Mouse (Mus musculus) frontal cortex, postnatal 10 days (tissue): ENCODE data around the gene Gm13271.
"Not testable (repeated sequence)": the region's sequence is repeated elsewhere in the genome, so short reads cannot be mapped to it uniquely, and the experiment has no call there.

Experiments used
- DNase-seq, 2 experiments: peaks; one replicate each; pipeline ENCODE4 v3.0.0; 2022; ENCODE audit warnings: low spot score in 2 of 2, mixed read lengths in 1 of 2

Gene Gm13271

DNA sequence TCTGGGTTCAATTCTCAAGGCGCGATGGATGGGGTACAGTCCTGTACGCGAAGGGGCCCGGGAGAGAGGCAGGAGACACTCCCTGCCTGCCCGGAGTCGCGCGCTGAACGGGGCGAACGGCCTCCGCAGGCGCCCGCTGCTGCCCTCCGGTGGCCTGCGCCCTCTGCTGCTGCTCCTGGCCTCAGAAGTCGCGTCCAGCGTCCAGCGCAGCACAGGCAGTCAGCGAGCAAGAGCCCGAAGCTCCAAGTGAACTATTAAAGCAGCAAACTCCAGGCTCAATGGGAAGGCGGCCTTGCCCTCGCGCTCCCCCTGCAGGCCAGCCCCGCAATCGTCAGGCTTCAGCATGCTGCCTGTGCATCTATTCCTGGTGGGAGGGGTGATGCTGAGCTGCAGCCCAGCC is 5.8 kb downstream of the Gm13271 start:
- peak in 1 of 2 experiments; percentile 48 for DNase-seq

DNA sequence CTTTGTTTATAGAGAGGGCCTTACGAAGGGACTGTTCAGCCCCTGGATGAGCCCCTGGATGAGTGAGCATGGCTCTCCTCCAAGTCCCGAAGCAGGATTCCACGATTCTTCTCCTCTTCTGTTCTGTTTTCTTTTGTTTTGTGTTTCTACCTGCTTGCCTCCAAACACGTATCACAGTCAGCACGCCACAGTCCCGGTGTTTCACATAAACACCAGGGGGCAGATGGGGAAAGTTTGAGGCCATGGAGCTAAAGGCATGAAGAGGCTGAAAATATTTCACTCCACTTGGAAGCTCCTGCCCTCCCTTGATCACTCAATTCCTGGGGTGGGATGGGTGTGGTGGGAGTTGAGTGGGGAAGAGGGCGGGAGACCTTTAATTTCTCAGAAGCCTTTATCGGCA is 7.1 kb downstream of the Gm13271 start:
- DNase-seq = peak; percentile 79 to 81

DNA sequence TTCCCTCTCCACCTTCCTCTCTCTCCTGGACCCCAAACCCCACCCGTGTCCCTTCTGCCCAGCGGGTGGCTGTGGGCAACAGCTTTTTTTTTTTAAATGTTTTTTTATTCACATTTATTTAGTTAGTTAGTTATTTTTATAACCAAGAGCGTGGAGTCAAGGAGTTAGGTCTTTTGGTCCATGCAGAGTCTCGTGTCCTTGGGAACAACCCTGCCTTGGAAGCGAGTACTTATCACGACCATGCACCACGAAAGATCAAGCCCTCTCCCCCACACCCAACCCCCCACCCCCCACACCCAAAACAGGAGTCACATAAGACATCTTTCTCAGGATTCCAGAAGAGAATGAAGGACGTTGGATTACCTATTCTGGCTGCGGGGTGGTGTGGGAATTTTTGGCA is 7.7 kb downstream of the Gm13271 start:
- peak in 1 of 2 experiments; percentile 26 for DNase-seq

DNA sequence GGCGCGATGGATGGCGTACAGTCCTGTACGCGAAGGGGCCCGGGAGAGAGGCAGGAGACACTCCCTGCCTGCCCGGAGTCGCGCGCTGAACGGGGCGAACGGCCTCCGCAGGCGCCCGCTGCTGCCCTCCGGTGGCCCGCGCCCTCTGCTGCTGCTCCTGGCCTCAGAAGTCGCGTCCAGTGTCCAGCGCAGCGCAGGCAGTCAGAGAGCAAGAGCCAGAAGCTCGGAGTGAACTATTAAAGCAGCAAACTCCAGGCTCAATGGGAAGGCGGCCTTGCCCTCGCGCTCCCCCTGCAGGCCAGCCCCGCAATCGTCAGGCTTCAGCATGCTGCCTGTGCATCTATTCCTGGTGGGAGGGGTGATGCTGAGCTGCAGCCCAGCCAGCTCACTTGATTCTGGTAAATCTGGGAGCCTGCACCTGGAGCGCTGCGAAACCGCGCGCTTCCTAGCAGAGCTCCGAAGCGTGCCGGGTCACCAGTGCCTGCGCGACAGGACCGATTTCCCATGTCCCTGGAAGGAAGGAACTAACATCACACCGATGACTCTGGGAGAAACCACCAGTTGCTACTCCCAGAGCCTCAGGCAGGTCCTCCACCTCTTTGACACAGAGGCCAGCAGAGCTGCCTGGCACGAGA is 8.8 kb downstream of the Gm13271 start:
- DNase-seq = peak in 1 of 2 experiments; percentile 17

DNA sequence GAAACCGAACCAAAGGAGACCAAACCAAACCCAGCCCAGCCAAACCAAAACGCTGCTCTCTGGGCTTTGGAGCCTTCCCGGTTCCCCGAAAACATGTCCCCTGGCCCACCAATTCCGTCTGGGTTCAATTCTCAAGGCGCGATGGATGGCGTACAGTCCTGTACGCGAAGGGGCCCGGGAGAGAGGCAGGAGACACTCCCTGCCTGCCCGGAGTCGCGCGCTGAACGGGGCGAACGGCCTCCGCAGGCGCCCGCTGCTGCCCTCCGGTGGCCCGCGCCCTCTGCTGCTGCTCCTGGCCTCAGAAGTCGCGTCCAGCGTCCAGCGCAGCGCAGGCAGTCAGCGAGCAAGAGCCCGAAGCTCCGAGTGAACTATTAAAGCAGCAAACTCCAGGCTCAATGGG is 18.9 kb downstream of the Gm13271 start, which contains the start of gene Gm13290:
TSS of gene Gm13290 (plus strand) at position 301 of the 400 bp plus-strand sequence.
- not testable (repeated sequence) for DNase-seq

DNA sequence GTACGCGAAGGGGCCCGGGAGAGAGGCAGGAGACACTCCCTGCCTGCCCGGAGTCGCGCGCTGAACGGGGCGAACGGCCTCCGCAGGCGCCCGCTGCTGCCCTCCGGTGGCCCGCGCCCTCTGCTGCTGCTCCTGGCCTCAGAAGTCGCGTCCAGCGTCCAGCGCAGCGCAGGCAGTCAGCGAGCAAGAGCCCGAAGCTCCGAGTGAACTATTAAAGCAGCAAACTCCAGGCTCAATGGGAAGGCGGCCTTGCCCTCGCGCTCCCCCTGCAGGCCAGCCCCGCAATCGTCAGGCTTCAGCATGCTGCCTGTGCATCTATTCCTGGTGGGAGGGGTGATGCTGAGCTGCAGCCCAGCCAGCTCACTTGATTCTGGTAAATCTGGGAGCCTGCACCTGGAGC is 22.0 kb downstream of the Gm13271 start, which contains the start of gene Gm13289:
TSS of gene Gm13289 (plus strand) at position 301 of the 400 bp plus-strand sequence.
- DNase-seq = not testable (repeated sequence)

DNA sequence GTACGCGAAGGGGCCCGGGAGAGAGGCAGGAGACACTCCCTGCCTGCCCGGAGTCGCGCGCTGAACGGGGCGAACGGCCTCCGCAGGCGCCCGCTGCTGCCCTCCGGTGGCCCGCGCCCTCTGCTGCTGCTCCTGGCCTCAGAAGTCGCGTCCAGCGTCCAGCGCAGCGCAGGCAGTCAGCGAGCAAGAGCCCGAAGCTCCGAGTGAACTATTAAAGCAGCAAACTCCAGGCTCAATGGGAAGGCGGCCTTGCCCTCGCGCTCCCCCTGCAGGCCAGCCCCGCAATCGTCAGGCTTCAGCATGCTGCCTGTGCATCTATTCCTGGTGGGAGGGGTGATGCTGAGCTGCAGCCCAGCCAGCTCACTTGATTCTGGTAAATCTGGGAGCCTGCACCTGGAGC is 24.9 kb downstream of the Gm13271 start, which contains the start of gene Gm13272:
TSS of gene Gm13272 (plus strand) at position 301 of the 400 bp plus-strand sequence.
- not testable (repeated sequence) for DNase-seq

DNA sequence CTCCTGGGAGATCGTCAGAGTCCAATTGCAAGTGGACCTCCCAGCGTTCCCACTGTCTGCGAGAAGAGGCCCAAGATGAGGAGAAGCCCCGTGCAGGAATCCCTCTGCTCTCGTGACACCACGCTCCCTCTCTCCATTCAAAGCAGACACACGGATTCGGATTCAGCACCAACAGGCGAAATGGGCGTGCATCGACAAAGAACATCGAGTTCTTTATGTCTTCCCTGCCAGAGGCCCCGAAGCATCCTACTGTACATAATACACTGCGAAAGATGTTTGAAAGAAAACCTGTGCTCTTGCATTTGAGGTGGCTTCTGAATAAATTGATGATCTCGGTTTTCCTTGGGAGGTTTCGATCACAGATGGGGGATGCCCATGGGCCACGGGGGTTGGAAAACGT is 25.7 kb downstream of the Gm13271 start:
- DNase-seq = not testable (repeated sequence)

DNA sequence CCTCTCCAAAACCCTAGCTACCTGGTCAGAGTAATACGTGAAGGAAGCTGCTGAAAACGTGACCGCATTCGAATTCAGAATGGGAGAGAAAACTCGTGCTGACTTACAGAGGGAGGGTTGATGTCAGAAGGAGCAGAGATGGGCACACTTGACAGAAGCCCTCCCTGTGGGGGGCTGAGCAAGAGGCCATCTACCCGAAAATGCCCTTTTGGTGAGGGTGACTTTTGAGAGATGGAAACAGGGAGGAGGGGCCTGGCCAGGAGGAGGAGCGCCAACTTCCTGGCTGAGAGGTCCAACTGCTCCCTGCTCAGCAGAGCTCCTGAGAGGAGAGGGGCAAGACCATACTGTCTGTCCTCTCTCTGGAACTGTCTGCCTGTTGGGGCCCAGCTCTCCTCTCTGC is 27.2 kb downstream of the Gm13271 start, which contains the start of gene Ifnz:
TSS of gene Ifnz (plus strand) at position 301 of the 400 bp plus-strand sequence.
- not testable (repeated sequence) for DNase-seq

DNA sequence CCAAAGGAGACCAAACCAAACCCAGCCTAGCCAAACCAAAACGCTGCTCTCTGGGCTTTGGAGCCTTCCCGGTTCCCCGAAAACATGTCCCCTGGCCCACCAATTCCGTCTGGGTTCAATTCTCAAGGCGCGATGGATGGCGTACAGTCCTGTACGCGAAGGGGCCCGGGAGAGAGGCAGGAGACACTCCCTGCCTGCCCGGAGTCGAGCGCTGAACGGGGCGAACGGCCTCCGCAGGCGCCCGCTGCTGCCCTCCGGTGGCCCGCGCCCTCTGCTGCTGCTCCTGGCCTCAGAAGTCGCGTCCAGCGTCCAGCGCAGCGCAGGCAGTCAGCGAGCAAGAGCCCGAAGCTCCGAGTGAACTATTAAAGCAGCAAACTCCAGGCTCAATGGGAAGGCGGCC is 27.7 kb downstream of the Gm13271 start:
- not testable (repeated sequence) for DNase-seq

DNA sequence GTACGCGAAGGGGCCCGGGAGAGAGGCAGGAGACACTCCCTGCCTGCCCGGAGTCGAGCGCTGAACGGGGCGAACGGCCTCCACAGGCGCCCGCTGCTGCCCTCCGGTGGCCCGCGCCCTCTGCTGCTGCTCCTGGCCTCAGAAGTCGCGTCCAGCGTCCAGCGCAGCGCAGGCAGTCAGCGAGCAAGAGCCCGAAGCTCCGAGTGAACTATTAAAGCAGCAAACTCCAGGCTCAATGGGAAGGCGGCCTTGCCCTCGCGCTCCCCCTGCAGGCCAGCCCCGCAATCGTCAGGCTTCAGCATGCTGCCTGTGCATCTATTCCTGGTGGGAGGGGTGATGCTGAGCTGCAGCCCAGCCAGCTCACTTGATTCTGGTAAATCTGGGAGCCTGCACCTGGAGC is 30.7 kb downstream of the Gm13271 start, which contains the start of gene Gm13276:
TSS of gene Gm13276 (plus strand) at position 301 of the 400 bp plus-strand sequence.
- not testable (repeated sequence) for DNase-seq

DNA sequence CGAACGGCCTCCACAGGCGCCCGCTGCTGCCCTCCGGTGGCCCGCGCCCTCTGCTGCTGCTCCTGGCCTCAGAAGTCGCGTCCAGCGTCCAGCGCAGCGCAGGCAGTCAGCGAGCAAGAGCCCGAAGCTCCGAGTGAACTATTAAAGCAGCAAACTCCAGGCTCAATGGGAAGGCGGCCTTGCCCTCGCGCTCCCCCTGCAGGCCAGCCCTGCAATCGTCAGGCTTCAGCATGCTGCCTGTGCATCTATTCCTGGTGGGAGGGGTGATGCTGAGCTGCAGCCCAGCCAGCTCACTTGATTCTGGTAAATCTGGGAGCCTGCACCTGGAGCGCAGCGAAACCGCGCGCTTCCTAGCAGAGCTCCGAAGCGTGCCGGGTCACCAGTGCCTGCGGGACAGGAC is 33.7 kb downstream of the Gm13271 start, which contains the start of gene Gm13277:
TSS of gene Gm13277 (plus strand) at position 231 of the 400 bp plus-strand sequence.
- peak; percentile 33 to 59 for DNase-seq

DNA sequence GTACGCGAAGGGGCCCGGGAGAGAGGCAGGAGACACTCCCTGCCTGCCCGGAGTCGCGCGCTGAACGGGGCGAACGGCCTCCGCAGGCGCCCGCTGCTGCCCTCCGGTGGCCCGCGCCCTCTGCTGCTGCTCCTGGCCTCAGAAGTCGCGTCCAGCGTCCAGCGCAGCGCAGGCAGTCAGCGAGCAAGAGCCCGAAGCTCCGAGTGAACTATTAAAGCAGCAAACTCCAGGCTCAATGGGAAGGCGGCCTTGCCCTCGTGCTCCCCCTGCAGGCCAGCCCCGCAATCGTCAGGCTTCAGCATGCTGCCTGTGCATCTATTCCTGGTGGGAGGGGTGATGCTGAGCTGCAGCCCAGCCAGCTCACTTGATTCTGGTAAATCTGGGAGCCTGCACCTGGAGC is 36.6 kb downstream of the Gm13271 start, which contains the start of gene Gm13278:
TSS of gene Gm13278 (plus strand) at position 301 of the 400 bp plus-strand sequence.
- not testable (repeated sequence) for DNase-seq

DNA sequence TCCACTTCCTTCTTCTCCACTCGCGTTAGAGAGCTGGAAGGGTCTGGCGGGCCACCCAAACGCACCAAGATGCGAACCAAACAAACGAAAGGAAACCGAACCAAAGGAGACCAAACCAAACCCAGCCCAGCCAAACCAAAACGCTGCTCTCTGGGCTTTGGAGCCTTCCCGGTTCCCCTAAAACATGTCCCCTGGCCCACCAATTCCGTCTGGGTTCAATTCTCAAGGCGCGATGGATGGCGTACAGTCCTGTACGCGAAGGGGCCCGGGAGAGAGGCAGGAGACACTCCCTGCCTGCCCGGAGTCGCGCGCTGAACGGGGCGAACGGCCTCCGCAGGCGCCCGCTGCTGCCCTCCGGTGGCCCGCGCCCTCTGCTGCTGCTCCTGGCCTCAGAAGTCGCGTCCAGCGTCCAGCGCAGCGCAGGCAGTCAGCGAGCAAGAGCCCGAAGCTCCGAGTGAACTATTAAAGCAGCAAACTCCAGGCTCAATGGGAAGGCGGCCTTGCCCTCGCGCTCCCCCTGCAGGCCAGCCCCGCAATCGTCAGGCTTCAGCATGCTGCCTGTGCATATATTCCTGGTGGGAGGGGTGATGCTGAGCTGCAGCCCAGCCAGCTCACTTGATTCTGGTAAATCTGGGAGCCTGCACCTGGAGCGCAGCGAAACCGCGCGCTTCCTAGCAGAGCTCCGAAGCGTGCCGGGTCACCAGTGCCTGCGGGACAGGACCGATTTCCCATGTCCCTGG is 39.4 kb downstream of the Gm13271 start, which contains the start of gene Gm13275:
TSS of gene Gm13275 (plus strand) at position 552 of the 740 bp plus-strand sequence.
- peak; percentile 66 for DNase-seq

DNA sequence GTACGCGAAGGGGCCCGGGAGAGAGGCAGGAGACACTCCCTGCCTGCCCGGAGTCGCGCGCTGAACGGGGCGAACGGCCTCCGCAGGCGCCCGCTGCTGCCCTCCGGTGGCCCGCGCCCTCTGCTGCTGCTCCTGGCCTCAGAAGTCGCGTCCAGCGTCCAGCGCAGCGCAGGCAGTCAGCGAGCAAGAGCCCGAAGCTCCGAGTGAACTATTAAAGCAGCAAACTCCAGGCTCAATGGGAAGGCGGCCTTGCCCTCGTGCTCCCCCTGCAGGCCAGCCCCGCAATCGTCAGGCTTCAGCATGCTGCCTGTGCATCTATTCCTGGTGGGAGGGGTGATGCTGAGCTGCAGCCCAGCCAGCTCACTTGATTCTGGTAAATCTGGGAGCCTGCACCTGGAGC is 42.4 kb downstream of the Gm13271 start, which contains the start of gene Gm13279:
TSS of gene Gm13279 (plus strand) at position 301 of the 400 bp plus-strand sequence.
- not testable (repeated sequence) for DNase-seq

DNA sequence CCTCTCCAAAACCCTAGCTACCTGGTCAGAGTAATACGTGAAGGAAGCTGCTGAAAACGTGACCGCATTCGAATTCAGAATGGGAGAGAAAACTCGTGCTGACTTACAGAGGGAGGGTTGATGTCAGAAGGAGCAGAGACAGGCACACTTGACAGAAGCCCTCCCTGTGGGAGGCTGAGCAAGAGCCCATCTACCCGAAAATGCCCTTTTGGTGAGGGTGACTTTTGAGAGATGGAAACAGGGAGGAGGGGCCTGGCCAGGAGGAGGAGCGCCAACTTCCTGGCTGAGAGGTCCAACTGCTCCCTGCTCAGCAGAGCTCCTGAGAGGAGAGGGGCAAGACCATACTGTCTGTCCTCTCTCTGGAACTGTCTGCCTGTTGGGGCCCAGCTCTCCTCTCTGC is 44.7 kb downstream of the Gm13271 start, which contains the start of gene Gm13285:
TSS of gene Gm13285 (plus strand) at position 301 of the 400 bp plus-strand sequence.
- not testable (repeated sequence) for DNase-seq

DNA sequence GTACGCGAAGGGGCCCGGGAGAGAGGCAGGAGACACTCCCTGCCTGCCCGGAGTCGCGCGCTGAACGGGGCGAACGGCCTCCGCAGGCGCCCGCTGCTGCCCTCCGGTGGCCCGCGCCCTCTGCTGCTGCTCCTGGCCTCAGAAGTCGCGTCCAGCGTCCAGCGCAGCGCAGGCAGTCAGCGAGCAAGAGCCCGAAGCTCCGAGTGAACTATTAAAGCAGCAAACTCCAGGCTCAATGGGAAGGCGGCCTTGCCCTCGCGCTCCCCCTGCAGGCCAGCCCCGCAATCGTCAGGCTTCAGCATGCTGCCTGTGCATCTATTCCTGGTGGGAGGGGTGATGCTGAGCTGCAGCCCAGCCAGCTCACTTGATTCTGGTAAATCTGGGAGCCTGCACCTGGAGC is 48.3 kb downstream of the Gm13271 start, which contains the start of gene Gm13287:
TSS of gene Gm13287 (plus strand) at position 301 of the 400 bp plus-strand sequence.
- DNase-seq = not testable (repeated sequence)
